Mouse (Mus musculus) adrenal gland, adult (tissue): ENCODE measurements around the gene Tst.

Experiments
- DNase-seq, 2 experiments: peaks; one replicate each; pipeline ENCODE4 v3.0.0; 2022 to 2023; ENCODE audit warnings: low spot score in 1 of 2; ENCODE audit not compliant: inconsistent age in 2 of 2

The Tst gene

DNA sequence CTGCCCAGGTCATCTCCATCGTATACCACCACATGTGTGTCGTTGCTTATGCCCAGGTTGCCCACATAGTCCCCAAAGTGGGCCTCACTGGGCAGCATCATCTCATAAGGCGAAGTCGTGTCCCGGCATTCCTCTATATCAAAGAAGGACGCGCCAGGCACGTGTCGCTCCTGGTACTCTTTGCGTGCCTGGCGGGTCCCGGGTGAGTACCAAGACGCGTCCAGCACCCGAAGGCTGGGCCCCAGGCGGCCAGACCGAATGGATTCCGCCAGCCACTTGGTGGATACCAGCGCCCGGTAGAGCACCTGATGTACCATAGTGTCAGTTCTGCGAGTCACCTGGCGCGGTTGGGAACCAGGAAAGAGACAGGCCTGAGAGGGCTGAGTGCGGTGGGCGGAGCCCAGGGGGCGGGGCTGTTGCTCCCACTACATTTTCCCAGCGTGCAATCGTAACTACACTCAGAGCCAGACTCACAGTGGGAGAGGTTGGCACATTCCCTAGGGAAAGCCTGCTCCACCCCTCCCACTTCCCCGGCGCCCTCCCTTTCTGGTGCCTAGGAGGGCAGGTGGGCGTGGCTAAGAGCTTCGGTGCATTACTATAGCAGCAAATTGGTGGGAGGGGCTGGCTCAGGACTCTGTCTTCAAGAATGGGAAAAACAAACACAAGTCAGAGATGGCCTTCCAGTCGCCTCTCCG is at the start of gene Tst:
TSS of gene Tst (minus strand) at position 391 of the 695 bp plus-strand sequence.
- peak; percentile 97 to 98 for DNase-seq

DNA sequence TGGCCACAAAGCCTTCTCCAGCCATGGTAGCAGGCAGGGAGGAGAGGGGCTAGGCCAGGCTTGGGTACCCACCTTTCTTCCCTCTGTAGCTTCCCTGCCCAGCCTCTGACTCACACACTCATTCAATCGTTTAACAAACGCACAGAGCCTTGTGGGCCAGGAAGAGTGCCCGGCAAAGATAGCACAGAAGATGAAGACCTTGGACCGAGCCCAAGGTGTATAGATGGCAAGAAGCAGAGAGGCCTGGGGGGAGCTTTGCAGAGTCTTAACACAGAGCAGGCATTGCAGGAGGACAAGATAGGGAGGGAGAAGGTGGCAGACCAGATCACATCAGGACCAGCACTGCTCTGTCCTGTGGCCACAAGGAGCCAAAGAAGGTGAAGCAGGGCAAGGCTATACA is 49.5 kb upstream of the Tst start:
- peak; percentile 68 to 80 for DNase-seq

DNA sequence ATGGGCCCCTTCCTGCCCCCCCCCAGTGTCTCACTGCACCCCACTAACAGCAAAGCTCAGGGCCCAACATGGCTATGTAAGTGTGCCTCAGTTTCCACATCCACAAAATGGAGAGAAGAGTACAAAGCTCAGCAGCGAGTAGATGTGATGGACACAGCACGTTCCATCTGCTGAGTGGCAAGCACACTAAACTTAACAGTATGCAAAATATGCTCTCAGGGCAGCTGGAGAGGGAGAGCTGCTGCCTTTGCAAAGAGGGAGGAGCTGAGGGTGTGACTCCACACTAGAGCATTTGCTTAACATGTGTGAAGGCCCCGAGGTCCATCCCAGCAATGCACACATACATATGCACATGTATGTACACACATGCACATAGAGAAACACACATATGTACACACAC is 47.2 kb upstream of the Tst start:
- no peak for DNase-seq

DNA sequence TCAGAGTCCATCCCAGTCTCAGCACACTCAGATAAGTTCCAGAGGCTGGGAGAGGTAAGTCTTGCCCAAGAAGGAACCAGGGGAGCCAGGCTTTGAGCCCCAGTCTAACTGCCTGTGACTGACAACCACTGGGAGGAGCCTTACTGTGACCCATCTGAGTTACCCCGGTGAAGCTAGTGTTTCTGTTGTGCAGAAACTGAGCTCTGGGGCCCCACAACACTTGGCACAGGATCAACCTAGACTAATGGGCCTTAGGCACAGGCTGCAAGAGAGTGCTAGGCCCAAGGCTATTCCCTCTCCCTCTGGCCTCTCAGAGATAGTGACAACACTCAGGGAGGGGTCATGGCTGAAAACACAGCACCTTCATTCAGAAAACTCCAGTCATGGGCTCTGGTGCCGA is 45.5 kb upstream of the Tst start:
- peak in 1 of 2 experiments; percentile 67 for DNase-seq

DNA sequence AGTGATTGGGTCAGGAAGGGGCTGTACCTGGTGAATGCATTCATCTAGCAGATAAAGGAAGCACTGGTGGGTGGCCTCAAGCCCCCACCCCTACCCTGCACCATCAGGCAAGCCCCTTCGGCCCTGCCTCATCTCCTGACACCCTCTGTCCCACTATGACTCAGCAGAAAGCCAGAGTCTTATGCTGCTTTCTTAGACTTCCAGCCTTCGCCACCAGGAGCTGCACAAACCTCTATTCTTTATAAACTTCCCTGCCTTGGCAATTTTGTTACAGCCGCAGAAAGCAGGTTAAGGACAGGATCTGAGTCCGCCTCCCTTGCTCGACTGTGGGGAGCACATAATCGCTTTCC is 44.7 kb upstream of the Tst start:
- DNase-seq, result no peak

DNA sequence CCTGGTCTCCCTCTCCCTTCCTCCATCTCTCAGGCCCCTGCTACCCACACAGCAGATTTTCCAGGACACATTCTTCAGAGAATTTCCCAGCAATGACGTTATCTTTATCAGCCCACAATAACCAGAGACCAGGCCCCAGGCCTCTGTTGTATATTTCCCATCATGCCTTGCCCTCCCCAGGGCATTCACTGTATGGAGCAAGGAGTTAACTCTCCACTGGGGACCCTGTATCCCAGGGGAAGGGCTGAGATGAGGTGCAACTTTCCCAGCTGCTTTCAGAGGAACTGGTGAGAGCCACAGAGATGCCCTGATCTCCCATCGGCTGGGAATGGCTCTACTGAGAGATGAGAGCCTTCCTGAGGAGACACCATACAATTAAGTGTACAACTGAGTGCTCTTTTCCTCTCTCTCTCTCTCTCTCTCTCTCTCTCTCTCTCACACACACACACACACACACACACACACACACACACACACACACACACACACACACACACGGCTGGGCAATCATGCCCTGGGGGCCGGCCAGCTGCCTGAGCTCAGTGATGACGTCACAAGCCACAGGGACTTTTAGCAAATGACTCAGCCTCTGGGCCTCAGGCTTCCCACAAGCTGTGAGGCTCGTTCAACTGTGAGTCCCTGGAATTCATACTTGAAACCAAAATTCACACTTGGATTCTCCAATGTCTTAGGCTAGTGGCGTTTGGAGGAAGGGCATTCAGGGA is 44.1 kb upstream of the Tst start:
- DNase-seq, result peak; percentile 82 to 92

DNA sequence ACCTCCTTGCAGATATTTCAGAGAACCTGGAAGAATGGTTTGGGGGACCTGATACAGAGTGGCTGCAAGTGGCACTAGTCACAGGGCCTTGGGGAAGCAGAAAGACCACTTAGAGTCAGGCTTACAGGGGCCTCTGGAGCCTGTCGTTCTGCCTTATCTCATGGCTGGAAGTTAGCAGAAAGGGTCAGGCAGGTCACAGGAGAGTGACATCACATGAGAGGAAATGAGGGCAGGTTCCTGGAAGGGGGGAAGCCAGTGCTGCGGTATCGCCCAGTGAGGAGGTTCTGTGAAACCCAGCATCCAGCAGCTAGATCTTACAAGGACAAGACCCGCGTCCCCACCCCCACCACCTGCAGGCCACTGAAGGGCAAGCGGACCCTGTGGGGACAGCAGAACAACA is 43.4 kb upstream of the Tst start:
- DNase-seq, result peak in 1 of 2 experiments; percentile 76

DNA sequence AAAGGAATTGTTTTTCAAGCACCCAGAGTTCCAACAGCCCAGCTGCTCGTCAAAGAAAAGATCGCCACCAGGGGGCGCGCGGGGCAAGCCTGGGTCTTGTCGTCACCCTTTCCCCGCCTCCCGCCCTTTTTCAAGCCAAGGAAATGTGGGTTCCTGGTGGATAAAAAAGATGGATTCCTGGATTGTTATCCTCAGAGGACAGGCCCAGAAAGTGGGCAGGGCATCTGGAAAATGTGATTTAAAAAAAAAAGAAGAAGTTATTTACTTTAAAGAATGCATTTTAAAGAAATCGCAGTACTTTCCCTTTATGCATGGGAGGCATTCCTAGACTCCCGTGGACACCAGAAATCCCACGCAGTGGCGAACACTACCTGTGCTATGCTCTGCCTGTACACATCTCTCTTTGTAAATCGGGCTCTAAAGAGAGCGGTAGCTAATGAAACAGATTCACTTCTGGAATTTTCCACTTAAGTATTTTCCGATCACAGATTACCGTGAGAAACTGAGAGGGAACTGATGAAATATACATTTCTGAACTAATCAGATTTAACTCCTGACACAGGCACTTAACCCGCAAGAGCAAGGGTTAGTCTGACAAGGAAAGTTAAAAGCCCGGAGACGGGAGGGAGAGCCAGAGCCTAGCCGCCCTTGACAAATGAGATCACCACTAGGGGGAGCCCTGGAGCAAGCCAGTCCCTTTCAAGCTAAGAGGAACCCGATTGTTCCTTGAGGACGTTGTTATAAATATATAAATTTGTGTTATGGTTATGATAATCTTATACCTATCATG is 42.2 kb upstream of the Tst start:
- DNase-seq, result peak; percentile 93 to 98

DNA sequence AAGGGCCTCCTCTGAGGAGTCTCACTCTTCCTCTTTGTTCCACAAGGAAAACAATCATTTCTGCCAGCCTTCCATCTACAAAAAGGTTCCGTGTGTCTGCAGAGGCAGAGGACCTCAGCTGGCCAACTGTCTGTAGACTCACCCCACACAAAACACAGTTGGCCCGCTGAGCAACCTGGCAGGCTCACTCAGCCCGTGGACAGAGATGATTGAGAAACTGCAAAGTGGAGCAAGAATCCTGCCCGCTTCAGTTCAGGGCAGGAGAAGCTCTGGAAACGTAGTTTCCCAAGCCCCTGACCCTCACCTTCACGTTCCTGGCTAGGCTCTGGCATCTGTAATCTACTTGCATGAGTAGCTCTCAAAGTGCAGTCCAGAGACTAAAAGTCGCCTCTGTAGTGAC is 41.4 kb upstream of the Tst start:
- DNase-seq, result peak in 1 of 2 experiments; percentile 83

DNA sequence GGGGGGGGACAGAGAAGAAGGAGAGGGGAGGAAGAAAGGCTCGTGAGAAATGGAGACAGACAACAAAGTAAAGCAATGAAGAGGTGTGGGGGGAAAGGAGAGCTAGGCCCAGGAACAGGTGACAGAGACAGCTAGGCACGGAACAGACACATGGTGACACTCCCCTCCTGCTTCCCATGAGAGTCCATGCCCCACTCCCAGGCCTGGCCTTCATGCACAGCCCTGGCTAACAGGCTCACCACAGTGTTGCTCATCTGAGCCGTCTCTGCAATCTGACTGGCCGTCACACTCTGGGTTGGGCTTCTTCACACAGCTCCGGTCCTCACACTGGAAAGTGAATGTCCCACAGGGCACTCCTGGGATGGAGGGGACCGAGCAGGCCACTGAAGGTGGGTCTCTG is 38.1 kb upstream of the Tst start:
- DNase-seq, result no peak

DNA sequence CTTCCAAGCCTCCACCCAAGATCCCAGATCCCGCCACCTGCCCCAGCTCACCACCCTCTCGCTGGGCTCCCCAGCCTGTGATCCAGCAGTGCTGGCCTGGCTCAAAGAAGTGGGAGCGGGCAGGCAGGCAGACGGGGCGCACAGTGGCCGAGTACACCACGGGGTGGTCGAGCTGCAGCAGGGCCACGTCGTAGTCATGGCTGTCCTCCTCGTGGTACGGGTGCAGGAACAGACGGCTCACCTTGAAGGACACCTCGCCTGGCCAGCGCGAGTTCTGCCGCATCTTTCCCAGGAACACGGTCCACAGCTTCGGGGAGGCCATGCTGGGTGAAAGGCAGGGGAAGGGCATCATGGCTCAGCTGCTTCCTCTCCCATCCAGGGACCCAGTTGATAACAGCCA is 36.5 kb upstream of the Tst start:
- no peak for DNase-seq

DNA sequence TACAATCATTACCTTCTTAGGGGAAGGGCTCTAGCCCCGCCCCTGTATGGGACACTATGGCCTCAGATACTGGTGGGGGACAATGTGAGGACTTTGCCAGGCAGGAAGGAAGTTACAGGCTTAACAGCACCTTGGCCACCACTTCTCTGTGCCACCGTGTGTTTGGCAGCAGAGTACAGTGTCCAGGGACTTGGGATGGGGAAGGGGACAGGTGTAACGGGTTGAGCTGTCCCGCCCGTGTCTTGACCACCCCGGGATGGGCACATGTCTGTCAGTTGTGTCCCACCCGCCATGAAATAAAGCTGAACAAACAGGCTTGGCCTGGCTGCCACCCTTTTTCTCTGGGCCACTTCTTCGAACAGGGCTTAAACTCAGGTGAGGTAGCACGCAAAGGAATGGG is 33.3 kb upstream of the Tst start:
- no peak for DNase-seq

DNA sequence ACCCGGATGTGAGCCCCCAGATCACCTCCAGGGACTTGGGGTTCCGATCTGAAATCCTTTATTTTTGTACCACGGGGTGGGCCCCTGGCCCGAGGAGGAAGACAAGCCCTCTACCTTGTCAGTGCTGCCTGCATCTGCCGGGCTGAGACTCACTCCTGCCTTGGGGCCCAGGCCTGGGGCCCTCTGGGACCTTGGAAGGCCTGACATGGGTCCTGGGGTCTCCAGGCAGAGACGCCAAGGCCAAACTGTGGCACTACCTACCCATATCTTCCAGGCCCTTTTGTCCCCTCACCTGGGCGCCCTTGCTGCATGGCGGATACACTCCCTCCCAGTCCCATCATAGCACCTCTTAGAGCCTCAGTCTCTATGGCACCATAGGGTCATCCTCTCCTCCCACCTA is 32.8 kb upstream of the Tst start:
- DNase-seq, result peak in 1 of 2 experiments; percentile 65

DNA sequence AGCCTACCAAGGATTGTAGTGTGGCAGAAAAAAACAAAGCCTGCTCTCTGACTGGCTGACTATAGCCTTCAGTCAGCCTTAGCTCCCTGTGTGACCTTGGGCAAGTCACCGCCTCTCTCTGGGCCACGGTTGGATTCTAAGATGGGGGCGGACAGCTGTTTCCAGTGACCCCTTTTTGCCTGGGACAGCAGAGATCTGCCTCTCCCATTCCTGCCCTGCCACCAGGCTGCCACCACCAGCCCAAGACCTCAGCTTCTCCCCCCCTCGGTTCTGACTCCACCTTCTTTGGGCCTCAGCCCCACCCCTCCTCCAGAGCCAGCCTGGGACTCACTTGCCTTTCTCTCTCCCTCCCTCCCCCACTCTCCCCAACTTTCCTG is 32.3 kb upstream of the Tst start:
- DNase-seq, result peak in 1 of 2 experiments; percentile 81

DNA sequence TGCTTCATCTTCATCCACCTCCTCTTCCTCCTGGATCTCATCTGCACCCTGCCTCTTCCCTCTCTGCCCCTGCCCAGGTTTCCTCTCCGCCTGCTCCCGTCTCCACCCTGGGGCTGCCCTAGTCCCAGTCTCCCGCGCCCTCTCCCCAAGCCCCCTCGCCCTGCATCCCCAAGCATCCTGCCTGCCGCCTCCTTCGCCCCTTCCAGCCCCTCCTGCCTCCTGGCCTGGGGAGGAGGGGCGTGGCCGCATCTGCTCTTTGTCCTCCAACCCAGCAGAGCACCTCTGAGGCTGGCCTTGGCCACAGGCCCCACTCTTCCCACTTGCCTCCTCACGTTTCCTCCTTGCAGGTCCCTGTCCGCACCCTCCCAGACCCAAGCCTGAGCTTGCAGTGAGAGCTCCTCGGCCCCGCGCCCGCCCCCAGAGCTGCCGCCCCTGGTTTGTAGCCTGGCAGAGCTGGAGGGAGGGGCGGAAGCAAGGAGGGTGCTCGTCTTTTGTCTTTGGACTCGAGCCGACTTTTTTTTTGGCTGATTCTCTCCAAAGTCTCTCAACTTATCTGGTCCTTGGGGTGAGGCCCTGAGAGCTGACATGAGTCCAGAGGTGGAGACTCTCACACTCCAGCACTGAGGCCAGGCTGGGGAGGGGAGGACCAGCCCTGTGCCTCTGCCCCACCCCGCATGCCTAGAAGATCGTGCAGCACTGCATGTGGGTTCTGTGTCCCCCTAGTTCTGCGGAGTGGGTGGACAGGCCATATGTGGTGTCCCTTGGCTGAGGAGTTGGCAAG is 31.7 kb upstream of the Tst start:
- DNase-seq, result peak; percentile 81 to 97

DNA sequence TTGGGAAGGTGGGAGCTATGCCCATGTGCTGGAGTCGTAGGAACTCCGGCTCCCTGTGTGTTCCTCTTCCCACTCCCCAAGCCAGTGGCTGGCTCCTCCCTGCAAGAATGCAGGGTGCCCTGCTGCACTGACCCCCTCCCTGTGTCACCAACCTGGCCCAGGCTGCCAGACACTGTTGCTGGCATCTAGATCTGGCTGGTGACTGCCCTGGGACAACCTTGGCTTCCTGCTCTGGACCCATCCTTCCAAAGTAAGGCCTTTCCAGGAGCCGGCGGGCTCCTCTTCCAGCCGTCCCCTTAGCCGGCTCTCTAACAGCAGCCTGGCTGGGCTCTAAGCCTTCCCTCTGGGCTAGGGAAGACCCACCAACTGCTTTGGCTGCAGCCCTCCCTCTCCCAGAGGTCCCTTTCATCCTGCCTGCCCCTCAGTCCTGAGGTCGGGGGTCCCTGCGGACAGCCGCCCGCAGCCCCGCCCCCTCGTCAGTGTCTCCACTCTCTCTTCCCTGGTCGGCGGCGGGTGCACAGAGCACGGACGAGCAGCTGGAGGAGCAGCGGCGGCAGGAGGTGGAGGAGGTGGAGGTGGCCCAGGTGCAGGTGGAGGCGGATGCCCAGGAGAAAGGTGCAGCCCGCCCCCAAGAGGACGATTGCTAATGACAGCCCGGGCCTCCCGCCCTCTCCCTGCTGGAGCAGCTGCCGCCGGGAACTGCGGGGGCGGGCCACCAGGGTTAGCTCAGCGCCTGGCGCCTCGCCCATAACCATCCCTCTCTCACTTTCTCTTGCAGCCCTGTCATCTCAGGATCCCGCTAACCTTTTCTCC is 30.9 kb upstream of the Tst start:
- peak; percentile 95 to 97 for DNase-seq

DNA sequence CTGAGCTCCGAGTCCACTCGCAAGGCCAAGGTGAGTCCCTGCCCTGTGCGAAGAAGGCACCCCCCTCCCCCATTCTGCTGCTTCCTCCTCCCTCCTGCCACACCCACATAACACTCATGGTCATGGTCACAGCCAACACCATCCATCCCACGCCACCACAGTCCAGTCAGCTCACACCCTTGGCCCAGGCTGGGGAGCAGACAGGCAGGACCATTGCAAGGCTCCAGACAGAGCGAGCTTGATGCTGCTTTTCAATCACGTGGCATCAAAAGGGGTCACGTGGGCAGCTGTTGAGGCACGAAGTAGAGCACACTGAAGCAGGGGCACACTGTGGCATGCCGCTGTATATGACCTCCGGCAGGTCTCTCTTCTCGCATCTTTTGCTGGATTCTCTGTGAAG is 30.0 kb upstream of the Tst start:
- peak in 1 of 2 experiments; percentile 78 for DNase-seq

DNA sequence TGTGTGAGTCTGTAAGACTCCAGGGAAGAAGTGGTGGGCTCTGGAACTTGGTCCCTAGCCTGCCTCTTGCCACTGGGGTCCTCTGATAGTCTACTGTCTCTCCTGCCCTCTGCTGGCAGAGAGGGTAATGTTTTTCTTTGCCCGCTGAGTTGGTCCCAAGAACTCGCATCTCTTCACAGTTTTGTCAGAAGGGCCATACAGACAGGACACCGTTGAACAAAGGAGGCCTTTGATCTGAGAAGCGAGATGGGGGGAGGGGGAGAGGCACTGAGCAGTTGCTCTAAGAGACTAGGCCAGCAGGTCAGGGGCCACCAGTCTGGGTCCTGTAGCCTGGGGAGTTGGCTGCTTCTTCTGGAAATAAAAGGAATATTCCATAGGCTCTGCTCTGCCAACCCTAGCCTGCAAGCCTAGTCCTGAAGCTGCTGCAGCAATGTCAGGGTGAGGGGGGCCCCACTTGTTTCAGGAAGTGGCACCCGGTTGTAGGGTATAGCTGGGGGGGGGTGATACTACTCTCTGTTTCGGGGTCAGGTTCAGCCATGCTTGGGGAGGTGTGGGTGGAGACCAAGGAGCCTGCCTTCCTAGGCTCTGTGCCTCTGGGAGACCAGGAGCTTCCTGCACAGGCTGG is 29.3 kb upstream of the Tst start:
- DNase-seq, result peak in 1 of 2 experiments; percentile 80

DNA sequence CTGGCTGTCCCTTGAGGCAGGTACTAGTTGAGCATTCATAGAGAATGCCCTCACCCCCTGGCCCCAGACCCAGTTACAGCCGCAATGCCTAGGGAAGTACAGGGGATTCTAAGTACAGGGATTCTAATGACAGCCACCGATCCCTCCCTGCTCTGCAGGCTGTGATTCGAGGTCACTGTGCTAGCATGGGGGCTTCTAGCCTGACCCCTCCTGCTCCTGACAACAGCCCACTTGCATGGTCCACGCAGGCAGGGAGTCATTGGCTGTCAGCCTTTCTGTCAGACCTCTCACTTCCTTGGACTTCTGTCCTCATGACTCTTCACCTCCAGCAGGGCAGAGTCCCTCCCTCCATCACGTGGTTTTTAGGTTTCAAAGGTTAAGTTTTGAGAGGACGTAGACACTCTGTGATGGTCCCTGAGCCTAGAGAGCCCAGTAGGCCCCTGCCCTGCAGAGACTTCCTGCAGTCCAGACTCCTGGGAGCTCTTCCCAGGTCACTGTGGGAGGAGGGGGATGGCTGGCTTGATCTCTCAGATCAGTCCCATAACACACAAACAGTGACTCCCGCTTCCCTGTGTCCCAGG is 25.9 kb upstream of the Tst start:
- DNase-seq, result no peak

DNA sequence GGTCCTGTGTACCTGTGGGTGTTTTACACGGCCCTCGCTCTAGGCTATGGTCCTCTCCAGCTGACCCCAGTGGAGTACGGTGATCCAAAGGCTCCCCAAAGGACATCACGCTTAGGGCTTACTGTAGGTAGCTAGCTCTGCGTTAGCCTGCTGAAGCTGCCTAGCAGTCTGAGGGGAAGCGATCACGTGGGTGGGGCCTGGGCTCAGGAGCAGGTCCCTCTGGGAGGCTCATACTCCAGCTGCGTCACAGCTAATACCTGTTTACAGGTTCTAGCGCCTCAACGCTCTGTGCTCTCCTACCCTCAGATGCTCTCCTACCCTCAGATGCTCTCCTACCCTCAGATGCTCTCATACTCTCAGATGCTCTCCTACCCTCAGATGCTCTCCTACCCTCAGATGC is 25.2 kb upstream of the Tst start:
- DNase-seq, result no peak
